Mouse (Mus musculus) midbrain, embryonic 11.5 days (tissue): ENCODE data around the gene Thrb. TPM values are rescaled to one million over a fixed set of nuclear protein-coding genes. Genes with fewer than 3 reads are reported as not detected.

Experiments
- ATAC-seq: fragments of 200-750 bp; cut with Nextera tagmentation; 2 replicates; pipeline ENCODE4 v1.8.0; 2017; ENCODE audit warnings: moderate TSS enrichment, moderate library complexity; ENCODE audit not compliant: low FRiP score
- DNase-seq: peaks from one replicate; pipeline ENCODE4 v3.0.0; 2015; ENCODE audit warnings: low spot score; ENCODE audit errors: missing footprints
- H3K27ac ChIP-seq: fragments of 300-500 bp; sonication (generic); 2 replicates; pipeline ENCODE4 v1.5.1; 2014; ENCODE audit warnings: low read depth, low read length
- H3K27me3 ChIP-seq: fragments of 300-500 bp; sonication (generic); 2 replicates; pipeline ENCODE4 v1.6.1; 2014; ENCODE audit warnings: mild to moderate bottlenecking, low read length, moderate library complexity, mixed read lengths; ENCODE audit not compliant: control insufficient read depth, insufficient read depth
- H3K36me3 ChIP-seq: fragments of 300-500 bp; sonication (generic); 2 replicates; pipeline ENCODE4 v1.6.1; 2014; ENCODE audit warnings: mild to moderate bottlenecking, low read length, moderate library complexity, mixed read lengths; ENCODE audit not compliant: control insufficient read depth, insufficient read depth
- H3K4me1 ChIP-seq: fragments of 300-500 bp; sonication (generic); 2 replicates; pipeline ENCODE4 v1.6.1; 2014; ENCODE audit warnings: low read length; ENCODE audit not compliant: control insufficient read depth, insufficient read depth
- H3K4me2 ChIP-seq: fragments of 300-500 bp; sonication (generic); 2 replicates; pipeline ENCODE4 v1.6.1; 2014; ENCODE audit warnings: mild to moderate bottlenecking, moderate library complexity
- H3K4me3 ChIP-seq: fragments of 300-500 bp; sonication (generic); 2 replicates; pipeline ENCODE4 v1.5.1; 2014; ENCODE audit warnings: low read depth, low read length
- H3K9ac ChIP-seq: fragments of 300-500 bp; sonication (generic); 2 replicates; pipeline ENCODE4 v1.6.1; 2014; ENCODE audit warnings: low read length
- H3K9me3 ChIP-seq: fragments of 300-500 bp; sonication (generic); 2 replicates; pipeline ENCODE4 v1.6.1; 2016; ENCODE audit warnings: low read length; ENCODE audit not compliant: control insufficient read depth
- WGBS: fragments of 180-500 bp; shearing (Covaris S2); extraction: QIAGEN DNeasy Blood & Tissue Kit; methylation state at CpG from one replicate; pipeline ENCODE4 v1.1.7; 2014; 5-methylcytosine and 5-hydroxymethylcytosine counted together
- polyA plus RNA-seq: library from polyadenylated mRNA; unstranded; fragments of >200 nt; fragmentation: Nextera tagmentation; extraction: Ambion mirVana; gene quantifications from 2 replicates; pipeline ENCODE4 v1.2.1, GENCODE M21; 2014

The Thrb gene
- polyA plus RNA-seq, 1 experiment from 2014 or later = 0.82 TPM

DNA sequence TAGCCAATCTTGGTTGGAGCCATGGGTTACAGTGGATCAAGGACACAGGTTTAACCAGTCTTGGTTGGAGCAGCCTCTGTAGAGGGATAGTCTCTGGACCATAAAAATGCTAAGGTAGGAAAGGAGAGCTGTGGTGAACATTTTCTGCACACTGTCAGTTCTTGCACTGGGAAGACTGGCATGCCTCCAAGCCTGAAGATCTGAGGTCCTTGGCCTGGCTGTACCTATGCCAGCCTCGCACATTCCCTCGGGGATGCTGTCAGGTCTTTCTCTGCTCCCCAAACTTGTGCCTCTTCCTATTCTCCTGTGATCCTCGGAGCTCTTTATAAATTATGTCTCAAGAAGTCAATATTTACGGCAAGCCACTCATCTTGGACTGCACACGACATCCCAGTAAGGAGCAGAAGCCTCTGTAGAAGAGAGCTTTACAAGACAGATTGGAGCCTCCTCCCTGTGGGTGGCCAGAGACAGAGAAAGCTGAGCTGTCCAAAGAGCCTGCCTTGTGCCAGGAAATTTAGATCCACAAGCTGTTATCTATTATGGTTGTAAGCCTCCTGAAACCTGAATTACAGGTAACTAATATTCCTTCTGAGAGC, 199.8 kb downstream of the Thrb start:
- Histone ChIP-seq H3K27ac (no peak overlapping the region), H3K9me3 (no peaks in the 10 kb centered on the region), H3K27me3 (no peaks in the 10 kb centered on the region), H3K4me2 (no peak overlapping the region), H3K4me3 (no peak overlapping the region), H3K9ac (no peak overlapping the region), H3K4me1 (no peaks in the 10 kb centered on the region), H3K36me3 (no peaks in the 10 kb centered on the region)
- ATAC-seq (no peak), DNase-seq (no peak)
- WGBS = 80% methylated on average over 5 of the region's 5 CpGs

DNA sequence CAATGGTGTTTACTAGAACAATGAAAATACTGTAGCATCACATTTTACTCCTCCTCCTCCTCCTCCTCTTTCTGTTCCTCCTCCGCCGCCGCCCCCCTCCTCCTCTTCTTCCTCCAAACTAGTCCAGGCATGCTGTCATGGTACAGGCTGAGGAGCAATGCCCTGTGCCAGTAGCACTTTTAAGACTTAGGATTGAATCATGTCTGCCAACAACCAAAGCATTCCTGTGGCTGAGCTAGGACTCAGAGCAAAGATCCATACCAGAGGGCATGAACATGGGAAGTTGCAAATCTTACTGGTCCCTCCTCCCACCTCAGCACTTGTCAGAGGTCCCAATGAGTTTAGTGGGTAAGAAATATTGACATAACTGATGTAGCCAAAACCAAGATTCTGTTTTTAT, 202.6 kb downstream of the Thrb start:
- no peak for DNase-seq
- no peak overlapping the region for H3K27ac ChIP-seq
- no peaks in the 10 kb centered on the region for H3K9me3 ChIP-seq
- H3K36me3 ChIP-seq = no peaks in the 10 kb centered on the region
- no peak overlapping the region for H3K4me2 ChIP-seq
- no peaks in the 10 kb centered on the region for H3K4me1 ChIP-seq
- H3K27me3 ChIP-seq = no peaks in the 10 kb centered on the region
- H3K9ac ChIP-seq = no peak overlapping the region
- ATAC-seq = no peak
- WGBS = 100% methylated on average over 3 of the region's 3 CpGs
- H3K4me3 ChIP-seq = no peak overlapping the region

DNA sequence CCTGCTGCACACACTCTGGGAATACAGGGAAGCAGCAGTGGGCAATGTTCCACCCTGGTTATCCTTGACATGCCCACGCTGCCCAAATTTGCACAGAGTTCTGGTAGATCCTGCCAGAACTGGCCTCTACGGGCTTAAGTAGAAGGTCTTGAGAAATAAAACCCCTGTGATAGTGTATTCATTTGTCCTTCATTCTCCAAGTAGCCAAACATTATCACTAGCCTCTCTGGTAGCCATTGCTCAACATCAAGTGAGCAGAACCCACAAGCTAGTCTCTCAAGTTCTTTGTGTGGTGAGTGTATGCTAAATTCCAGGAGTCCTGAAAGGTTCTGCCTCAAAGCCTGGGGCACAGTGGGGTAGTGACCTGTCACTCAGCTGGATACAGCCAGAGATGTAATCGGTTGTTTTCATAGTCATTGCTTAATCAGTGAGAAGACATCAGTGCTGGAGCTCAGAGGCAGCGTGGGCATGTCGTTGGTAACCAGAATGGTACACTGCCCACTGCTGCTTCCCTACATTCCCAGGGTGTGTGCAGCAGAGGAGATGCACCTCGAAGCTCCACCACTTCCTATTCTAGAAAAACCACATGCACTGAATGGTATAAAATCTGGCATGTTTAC, 203.8 kb downstream of the Thrb start:
- Histone ChIP-seq H3K27me3 (no peaks in the 10 kb centered on the region), H3K9ac (no peak overlapping the region), H3K27ac (no peak overlapping the region), H3K4me2 (no peak overlapping the region), H3K4me3 (no peak overlapping the region), H3K4me1 (no peaks in the 10 kb centered on the region), H3K9me3 (no peaks in the 10 kb centered on the region), H3K36me3 (no peaks in the 10 kb centered on the region)
- WGBS = 70% methylated on average over 6 of the region's 6 CpGs
- ATAC-seq (no peak), DNase-seq (no peak)

DNA sequence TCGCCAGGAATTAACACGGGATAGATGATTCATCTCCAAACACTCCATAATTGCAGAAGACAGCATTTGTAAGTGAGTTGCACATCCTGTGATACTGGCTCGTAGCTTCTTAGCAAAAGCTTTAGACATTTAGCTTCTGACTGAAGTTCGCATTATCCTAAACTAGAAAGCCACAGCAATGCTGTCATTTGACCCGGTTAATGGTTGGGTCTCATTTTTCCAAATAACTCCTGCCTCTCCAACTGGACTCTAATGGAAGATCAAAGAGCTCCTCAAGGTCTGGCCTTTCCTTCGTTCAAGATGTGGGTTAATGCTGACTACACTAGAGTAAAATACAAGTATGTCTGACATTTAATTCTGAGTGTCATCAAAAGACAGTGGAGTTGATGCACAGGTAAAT, 208.3 kb downstream of the Thrb start:
- no peak for ATAC-seq
- no peaks in the 10 kb centered on the region for H3K36me3 ChIP-seq
- no peak overlapping the region for H3K4me3 ChIP-seq
- H3K9ac ChIP-seq = no peak overlapping the region
- H3K27ac ChIP-seq = no peak overlapping the region
- H3K4me2 ChIP-seq = no peak overlapping the region
- H3K4me1 ChIP-seq = no peaks in the 10 kb centered on the region
- no peak for DNase-seq
- H3K9me3 ChIP-seq = no peaks in the 10 kb centered on the region
- 90% methylated on average over 6 of the region's 6 CpGs for WGBS
- no peaks in the 10 kb centered on the region for H3K27me3 ChIP-seq

DNA sequence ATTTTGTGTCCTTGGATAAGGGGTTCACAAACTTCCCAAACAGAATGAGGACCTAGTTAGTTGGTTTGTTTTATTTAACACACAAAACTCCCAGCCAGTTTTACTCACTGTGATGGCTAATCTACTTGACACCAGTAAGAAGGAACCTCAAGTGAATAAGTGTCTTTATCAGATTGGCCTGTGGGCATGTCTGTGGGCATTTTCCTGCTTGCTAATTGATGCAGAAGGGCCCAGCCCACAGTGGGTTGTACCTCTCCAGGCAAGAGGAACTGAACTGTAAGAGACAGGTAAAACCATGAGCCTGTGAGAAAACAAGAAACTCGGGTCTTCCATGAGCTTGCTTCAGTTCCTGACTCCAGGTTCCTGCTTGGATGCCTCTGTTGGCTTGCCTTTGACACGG, 215.9 kb downstream of the Thrb start:
- 76% methylated on average over 2 of the region's 2 CpGs for WGBS

GRCm38 (mm10) chr14:17879446-17879845, 219.4 kb downstream of the Thrb start:
- Histone ChIP-seq H3K4me3 (no peak overlapping the region), H3K4me2 (no peak overlapping the region), H3K4me1 (no peaks in the 10 kb centered on the region), H3K36me3 (no peaks in the 10 kb centered on the region), H3K27me3 (no peaks in the 10 kb centered on the region), H3K9ac (no peak overlapping the region), H3K9me3 (no peaks in the 10 kb centered on the region), H3K27ac (no peak overlapping the region)
- 90% methylated on average over 5 of the region's 5 CpGs for WGBS
- DNase-seq (no peak), ATAC-seq (no peak)

More for the DNA sequence above, 215.9 kb downstream of the Thrb start:
- Histone ChIP-seq H3K27me3 (no peaks in the 10 kb centered on the region), H3K4me2 (no peak overlapping the region), H3K9ac (no peak overlapping the region), H3K27ac (no peak overlapping the region), H3K4me1 (no peaks in the 10 kb centered on the region), H3K9me3 (no peaks in the 10 kb centered on the region), H3K36me3 (no peaks in the 10 kb centered on the region), H3K4me3 (no peak overlapping the region)
- ATAC-seq = no peak
- no peak for DNase-seq

GRCm38 (mm10) chr14:17884884-17885283, 224.8 kb downstream of the Thrb start:
- H3K4me3 ChIP-seq = no peak overlapping the region
- H3K4me2 ChIP-seq = no peak overlapping the region
- H3K36me3 ChIP-seq = no peaks in the 10 kb centered on the region
- H3K27ac ChIP-seq = no peak overlapping the region
- no peaks in the 10 kb centered on the region for H3K9me3 ChIP-seq
- DNase-seq (no peak), ATAC-seq (no peak)
- WGBS = 81% methylated on average over 13 of the region's 13 CpGs
- H3K9ac ChIP-seq = no peak overlapping the region
- no peaks in the 10 kb centered on the region for H3K27me3 ChIP-seq
- no peaks in the 10 kb centered on the region for H3K4me1 ChIP-seq

DNA sequence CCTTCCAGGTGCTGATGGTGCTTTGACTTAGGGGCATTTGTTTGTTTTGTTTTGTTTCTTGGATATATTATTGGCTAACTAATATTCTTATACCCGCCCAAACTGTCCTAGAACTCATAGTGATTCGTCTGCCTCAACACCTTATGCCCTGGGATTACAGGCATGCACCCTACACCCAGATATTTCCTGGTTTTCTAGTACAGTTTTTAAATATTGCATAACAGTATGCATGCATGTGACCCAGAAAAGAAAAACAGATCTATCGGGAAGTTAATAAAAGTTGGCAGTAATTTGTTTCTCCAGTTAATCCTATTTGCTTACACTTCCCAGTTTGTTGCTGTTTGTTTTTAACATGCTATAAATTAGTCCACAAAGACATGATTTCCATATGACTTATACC, 225.3 kb downstream of the Thrb start:
- Histone ChIP-seq H3K9ac (no peak overlapping the region), H3K36me3 (no peaks in the 10 kb centered on the region), H3K27me3 (no peaks in the 10 kb centered on the region), H3K9me3 (no peaks in the 10 kb centered on the region), H3K4me2 (no peak overlapping the region), H3K4me1 (no peaks in the 10 kb centered on the region), H3K27ac (no peak overlapping the region), H3K4me3 (no peak overlapping the region)
- ATAC-seq (no peak), DNase-seq (no peak)
- WGBS = 87% methylated on average over 3 of the region's 3 CpGs

DNA sequence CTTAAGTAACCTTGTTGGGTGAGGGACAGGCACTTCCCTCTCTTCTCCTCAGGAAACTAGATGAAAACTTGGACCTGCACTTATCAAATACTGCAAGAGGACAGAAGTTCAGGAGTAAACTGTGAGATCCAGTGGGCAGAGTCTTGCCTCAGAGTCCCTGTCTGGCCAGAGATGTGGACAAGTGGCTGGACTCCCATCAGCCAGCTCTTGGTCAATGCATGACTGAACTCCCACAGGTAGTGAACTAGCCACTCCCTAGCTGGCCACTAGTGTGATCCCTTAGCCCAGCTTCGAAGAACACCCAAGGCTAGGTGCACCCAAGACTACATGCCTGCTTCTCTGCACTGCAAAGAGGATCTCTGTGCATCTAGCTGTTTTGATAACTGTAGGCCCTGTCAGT, 234.7 kb downstream of the Thrb start:
- DNase-seq (no peak), ATAC-seq (no peak)
- Histone ChIP-seq H3K27me3 (no peaks in the 10 kb centered on the region), H3K36me3 (no peaks in the 10 kb centered on the region), H3K27ac (no peak overlapping the region), H3K4me3 (no peak overlapping the region), H3K4me1 (no peaks in the 10 kb centered on the region; the same call in 1 of the 2 replicates), H3K4me2 (no peak overlapping the region), H3K9me3 (no peaks in the 10 kb centered on the region), H3K9ac (no peak overlapping the region)
- 85% methylated on average over 1 of the region's 1 CpGs for WGBS
